Mouse (Mus musculus) forebrain, embryonic 13.5 days (tissue): Measurements from ENCODE around the gene 1700001K19Rik. TPM values are rescaled to one million over a fixed set of nuclear protein-coding genes. Genes with fewer than 3 reads are reported as not detected.
"Not testable (repeated sequence)": the region's sequence is repeated elsewhere in the genome, so short reads cannot be mapped to it uniquely, and the experiment has no call there.

Experiments
- ATAC-seq: fragments of 200-750 bp; cut with Nextera tagmentation; 2 replicates; pipeline ENCODE4 v1.8.0; 2017
- H3K27ac ChIP-seq: fragments of 300-500 bp; sonication (generic); 2 replicates; pipeline ENCODE4 v1.5.1; 2015; ENCODE audit warnings: inconsistent platforms, mild to moderate bottlenecking, moderate library complexity
- H3K27me3 ChIP-seq: fragments of 300-500 bp; sonication (generic); 2 replicates; pipeline ENCODE4 v1.6.1; 2015; ENCODE audit warnings: mild to moderate bottlenecking, inconsistent platforms
- H3K36me3 ChIP-seq: fragments of 300-500 bp; sonication (generic); 2 replicates; pipeline ENCODE4 v1.6.1; 2015; ENCODE audit warnings: mild to moderate bottlenecking, inconsistent platforms; ENCODE audit not compliant: poor library complexity, severe bottlenecking
- H3K4me1 ChIP-seq: fragments of 300-500 bp; sonication (generic); 2 replicates; pipeline ENCODE4 v1.6.1; 2015; ENCODE audit warnings: inconsistent platforms
- H3K4me2 ChIP-seq: fragments of 300-500 bp; sonication (generic); 2 replicates; pipeline ENCODE4 v1.6.1; 2015; ENCODE audit warnings: inconsistent platforms, mild to moderate bottlenecking, moderate library complexity
- H3K4me3 ChIP-seq: fragments of 300-500 bp; sonication (generic); 2 replicates; pipeline ENCODE4 v1.5.1; 2015; ENCODE audit warnings: mild to moderate bottlenecking, inconsistent platforms
- H3K9ac ChIP-seq: fragments of 300-500 bp; sonication (generic); 2 replicates; pipeline ENCODE4 v1.6.1; 2015; ENCODE audit warnings: mild to moderate bottlenecking, inconsistent platforms
- H3K9me3 ChIP-seq: fragments of 300-500 bp; sonication (generic); replicated peaks from 2 replicates; pipeline ENCODE4 v1.6.1; 2016; ENCODE audit warnings: inconsistent platforms
- WGBS: fragments of 180-500 bp; shearing (Covaris S2); methylation state at CpG from one replicate; pipeline ENCODE4 v1.1.7; 2015; 5-methylcytosine and 5-hydroxymethylcytosine counted together
- polyA plus RNA-seq: library from polyadenylated mRNA; unstranded; fragments of >200 nt; fragmentation: Nextera tagmentation; extraction: Ambion mirVana; gene quantifications from 2 replicates; pipeline ENCODE4 v1.2.1, GENCODE M21; 2015

The 1700001K19Rik gene
- polyA plus RNA-seq, 1 experiment from 2014 or later, result 0.53 TPM

DNA sequence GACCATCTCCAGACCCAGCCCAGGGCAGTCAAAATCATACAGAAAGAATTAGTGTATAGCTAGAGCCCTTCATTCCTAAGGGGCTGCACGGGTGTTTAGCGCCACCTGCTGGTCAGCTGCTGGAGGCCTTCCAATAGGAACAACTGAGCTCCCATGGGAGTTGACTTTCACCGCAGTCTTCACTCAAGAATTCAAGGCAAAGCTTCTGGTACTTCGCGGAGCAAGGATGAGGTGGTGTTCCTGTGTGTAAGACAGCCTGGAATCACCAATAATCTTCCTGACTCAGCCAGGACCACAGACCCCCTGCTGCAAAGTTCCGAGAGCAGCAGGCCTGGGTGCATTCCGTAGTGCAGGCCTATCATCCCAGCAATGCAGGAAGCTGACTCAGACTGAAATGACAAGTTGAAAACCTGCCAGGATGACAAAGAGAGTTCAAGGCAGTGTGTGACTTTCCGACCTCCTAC, 20.6 kb upstream of the 1700001K19Rik start:
- Histone ChIP-seq H3K9me3 (no peaks in the 10 kb centered on the region), H3K27me3 (peaks cover 3% of the 10 kb centered on the region; the same call in 1 of the 2 replicates), H3K4me3 (no peak overlapping the region), H3K4me2 (no peak overlapping the region), H3K4me1 (peaks cover 14% of the 10 kb centered on the region), H3K36me3 (no peaks in the 10 kb centered on the region), H3K9ac (no peak overlapping the region), H3K27ac (no peak overlapping the region)
- WGBS, result 36% methylated on average over 8 of the region's 8 CpGs
- peak; percentile 67 for ATAC-seq

GRCm38 (mm10) chr12:110702556-110702955, 20.1 kb upstream of the 1700001K19Rik start, which contains the start of gene Hsp90aa1:
Gene Hsp90aa1 (minus strand): TSS chr12:110702728.
- peaks cover 3% of the 10 kb centered on the region; the same call in 1 of the 2 replicates for H3K27me3 ChIP-seq
- WGBS, result 63% methylated on average over 4 of the region's 4 CpGs
- peaks cover 14% of the 10 kb centered on the region for H3K4me1 ChIP-seq
- no peak within 1 kb of the TSS for H3K27ac ChIP-seq
- H3K4me2 ChIP-seq, result no peak within 1 kb of the TSS
- no peak within 1 kb of the TSS for H3K9ac ChIP-seq
- H3K36me3 ChIP-seq, result no peaks in the 10 kb centered on the region
- no peak for ATAC-seq
- H3K4me3 ChIP-seq, result no peak within 1 kb of the TSS
- H3K9me3 ChIP-seq, result no peaks in the 10 kb centered on the region

DNA sequence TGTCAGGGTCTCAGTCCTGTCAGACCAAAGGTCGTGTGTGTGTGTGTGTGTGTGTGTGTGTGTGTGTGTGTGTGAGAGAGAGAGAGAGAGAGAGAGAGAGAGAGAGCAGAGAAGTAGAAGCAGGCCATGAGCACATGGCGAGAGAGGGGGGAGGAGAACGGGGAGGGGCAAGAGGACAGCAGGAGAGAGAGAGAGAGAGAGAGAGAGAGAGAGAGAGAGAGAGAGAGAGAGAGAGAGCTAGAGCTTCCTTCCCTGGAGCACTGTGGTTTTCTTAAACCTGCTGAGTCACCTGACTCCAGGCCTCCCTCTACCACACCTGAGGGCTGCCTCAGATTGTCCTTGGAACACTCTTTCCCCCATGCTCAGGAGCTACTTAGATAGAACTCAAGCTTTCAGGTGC, 18.9 kb upstream of the 1700001K19Rik start:
- not testable (repeated sequence) for H3K4me2 ChIP-seq, H3K27me3 ChIP-seq, ATAC-seq, H3K36me3 ChIP-seq, H3K9me3 ChIP-seq, H3K9ac ChIP-seq, H3K27ac ChIP-seq, H3K4me3 ChIP-seq
- peaks cover 12% of the 10 kb centered on the region for H3K4me1 ChIP-seq
- WGBS, result 20% methylated on average over 3 of the region's 3 CpGs

DNA sequence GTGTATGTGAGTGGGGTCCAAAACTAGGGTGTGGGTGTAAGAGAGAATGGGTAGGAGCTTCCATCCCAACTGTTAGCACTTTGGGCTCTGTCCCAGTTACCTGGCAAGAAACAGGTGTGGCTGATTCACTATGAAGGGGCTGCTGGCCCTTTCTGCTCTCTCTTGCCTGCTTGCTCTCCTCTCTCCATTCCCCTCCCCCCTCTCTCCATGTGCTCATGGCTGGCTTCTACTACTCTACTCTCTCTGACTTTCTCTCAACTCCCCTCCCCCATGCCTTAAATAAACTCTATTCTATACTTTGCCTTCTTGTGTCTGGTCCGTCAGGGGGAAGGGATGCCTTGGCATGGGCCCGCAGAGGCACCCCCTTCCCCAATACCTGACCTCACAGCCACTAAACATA, 18.3 kb upstream of the 1700001K19Rik start:
- 61% methylated on average over 2 of the region's 2 CpGs for WGBS
- H3K4me3 ChIP-seq, result no peak overlapping the region
- no peak overlapping the region for H3K27ac ChIP-seq
- H3K36me3 ChIP-seq, result no peaks in the 10 kb centered on the region
- peaks cover 3% of the 10 kb centered on the region; the same call in 1 of the 2 replicates for H3K27me3 ChIP-seq
- H3K4me2 ChIP-seq, result no peak overlapping the region
- peaks cover 6% of the 10 kb centered on the region; the same call in 1 of the 2 replicates for H3K4me1 ChIP-seq
- H3K9me3 ChIP-seq, result no peaks in the 10 kb centered on the region
- ATAC-seq, result no peak
- no peak overlapping the region for H3K9ac ChIP-seq

- ATAC-seq, result no peak
- Histone ChIP-seq H3K27ac (no peak overlapping the region), H3K4me2 (no peak overlapping the region), H3K36me3 (peaks cover 7% of the 10 kb centered on the region), H3K9ac (peak overlapping the region; percentile 26; the same call in 1 of the 2 replicates), H3K27me3 (peaks cover 3% of the 10 kb centered on the region; the same call in 1 of the 2 replicates), H3K4me3 (no peak overlapping the region), H3K9me3 (no peaks in the 10 kb centered on the region), H3K4me1 (peaks cover 14% of the 10 kb centered on the region)
- WGBS, result 66% methylated on average over 2 of the region's 2 CpGs
These were observed 16.7 kb upstream of the 1700001K19Rik start for GRCm38 (mm10) chr12:110699171-110699547.

DNA sequence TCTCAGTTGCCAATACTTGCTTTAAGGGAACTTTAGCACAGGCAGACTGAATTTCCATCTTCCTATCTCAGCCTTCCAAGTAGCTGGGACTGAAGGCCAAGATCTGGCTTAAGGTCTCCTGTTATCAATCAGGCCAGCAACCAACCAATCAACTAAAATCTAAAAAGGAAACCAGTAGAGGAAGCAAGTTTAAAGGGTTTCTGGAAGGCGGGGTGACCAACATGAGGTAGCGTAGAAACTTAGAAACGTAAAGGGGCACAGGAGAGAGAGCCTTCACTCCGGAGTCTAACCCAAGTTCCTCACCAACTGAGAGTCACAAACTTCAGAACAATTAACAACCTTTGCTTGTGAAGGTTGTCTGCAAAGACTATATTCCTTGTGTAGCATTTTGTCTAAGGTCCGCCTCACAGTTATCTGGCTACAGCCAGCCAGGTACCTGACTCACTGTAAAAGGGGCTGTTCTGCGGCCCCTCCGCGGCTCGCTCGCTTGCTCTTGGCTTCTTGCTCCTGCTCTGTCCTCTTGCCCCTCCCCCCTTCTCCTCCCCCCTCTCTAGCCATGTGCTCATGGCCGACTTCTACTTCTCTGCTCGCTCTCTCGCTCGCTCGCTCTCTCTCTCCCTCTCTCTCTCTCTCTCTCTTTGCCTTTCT, 16.2 kb upstream of the 1700001K19Rik start:
- peaks cover 17% of the 10 kb centered on the region for H3K4me1 ChIP-seq
- 49% methylated on average over 15 of the region's 15 CpGs for WGBS
- H3K9ac ChIP-seq, result peak overlapping the region; percentile 26; the same call in 1 of the 2 replicates
- no peak overlapping the region for H3K27ac ChIP-seq
- H3K4me3 ChIP-seq, result no peak overlapping the region
- H3K9me3 ChIP-seq, result no peaks in the 10 kb centered on the region
- peaks cover 3% of the 10 kb centered on the region; the same call in 1 of the 2 replicates for H3K27me3 ChIP-seq
- no peak overlapping the region for H3K4me2 ChIP-seq
- ATAC-seq, result no peak
- peaks cover 10% of the 10 kb centered on the region for H3K36me3 ChIP-seq

DNA sequence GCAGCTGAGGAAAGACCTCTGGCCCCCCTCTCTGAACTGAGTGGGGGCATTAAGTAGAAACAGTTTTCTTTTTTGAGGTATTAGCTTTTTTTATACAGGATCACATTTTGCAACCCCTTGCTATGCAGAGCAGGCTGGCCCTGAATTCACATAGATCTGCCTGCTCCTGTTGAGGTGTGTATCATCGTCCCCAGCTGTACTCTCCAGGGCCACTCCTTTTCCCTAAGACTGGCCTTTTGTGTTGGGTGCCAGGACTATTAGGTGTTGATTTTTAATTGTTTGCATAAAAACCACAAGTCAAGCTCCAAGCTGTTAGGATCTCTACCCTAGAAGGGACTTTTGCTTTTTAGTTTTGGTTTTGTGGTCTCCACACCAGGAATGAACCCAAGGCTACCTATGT, 15.7 kb upstream of the 1700001K19Rik start:
- Histone ChIP-seq H3K27me3 (peaks cover 3% of the 10 kb centered on the region; the same call in 1 of the 2 replicates), H3K27ac (no peak overlapping the region), H3K9me3 (no peaks in the 10 kb centered on the region), H3K4me1 (peaks cover 20% of the 10 kb centered on the region), H3K36me3 (peaks cover 14% of the 10 kb centered on the region), H3K4me2 (no peak overlapping the region), H3K9ac (no peak overlapping the region), H3K4me3 (no peak overlapping the region)
- no peak for ATAC-seq
- WGBS, result 95% methylated on average over 1 of the region's 1 CpGs

- Histone ChIP-seq H3K27me3 (peaks cover 3% of the 10 kb centered on the region; the same call in 1 of the 2 replicates), H3K9me3 (no peaks in the 10 kb centered on the region), H3K27ac (no peak overlapping the region), H3K4me3 (no peak overlapping the region; the same call in 1 of the 2 replicates), H3K4me2 (no peak overlapping the region), H3K4me1 (peaks cover 20% of the 10 kb centered on the region), H3K9ac (no peak overlapping the region), H3K36me3 (peaks cover 19% of the 10 kb centered on the region)
- no peak for ATAC-seq
- 71% methylated on average over 5 of the region's 5 CpGs for WGBS
These were observed 15.0 kb upstream of the 1700001K19Rik start for GRCm38 (mm10) chr12:110697457-110697856.

- Histone ChIP-seq H3K4me2 (peak overlapping the region; percentile 67), H3K9ac (peak overlapping the region; percentile 85), H3K4me3 (peak overlapping the region; percentile 98), H3K9me3 (no peaks in the 10 kb centered on the region), H3K4me1 (peaks cover 20% of the 10 kb centered on the region), H3K27ac (peak overlapping the region; percentile 81), H3K27me3 (peaks cover 3% of the 10 kb centered on the region; the same call in 1 of the 2 replicates), H3K36me3 (peaks cover 21% of the 10 kb centered on the region)
- WGBS, result 47% methylated on average over 9 of the region's 9 CpGs
- ATAC-seq, result no peak
These were observed 14.6 kb upstream of the 1700001K19Rik start for GRCm38 (mm10) chr12:110696975-110697400.

GRCm38 (mm10) chr12:110696173-110696974, 14.0 kb upstream of the 1700001K19Rik start:
- H3K9ac ChIP-seq, result peak overlapping the region; percentile 99
- H3K4me2 ChIP-seq, result peak overlapping the region; percentile 68
- no peaks in the 10 kb centered on the region for H3K9me3 ChIP-seq
- peak overlapping the region; percentile 97 for H3K27ac ChIP-seq
- H3K4me1 ChIP-seq, result peaks cover 20% of the 10 kb centered on the region
- H3K36me3 ChIP-seq, result peaks cover 27% of the 10 kb centered on the region
- peak; percentile 96 for ATAC-seq
- WGBS, result under 1% methylated on average over 89 of the region's 89 CpGs
- peaks cover 3% of the 10 kb centered on the region; the same call in 1 of the 2 replicates for H3K27me3 ChIP-seq
- H3K4me3 ChIP-seq, result peak overlapping the region; percentile 98

GRCm38 (mm10) chr12:110695676-110696171, 13.3 kb upstream of the 1700001K19Rik start:
- under 1% methylated on average over 48 of the region's 55 CpGs for WGBS
- peak; percentile 36; the same call in 1 of the 2 replicates for ATAC-seq
- Histone ChIP-seq H3K4me1 (peaks cover 20% of the 10 kb centered on the region), H3K4me2 (peak overlapping the region; percentile 68), H3K36me3 (peaks cover 29% of the 10 kb centered on the region), H3K9me3 (no peaks in the 10 kb centered on the region), H3K9ac (peak overlapping the region; percentile 99), H3K27ac (peak overlapping the region; percentile 97), H3K27me3 (peaks cover 3% of the 10 kb centered on the region; the same call in 1 of the 2 replicates), H3K4me3 (peak overlapping the region; percentile 98)
